Mouse (Mus musculus) spleen, adult 2 months (tissue): ENCODE measurements around the gene Kdm5b.

ENCODE experiments used
- CTCF ChIP-seq: fragments of 200-500 bp; IDR thresholded peaks from 2 replicates; pipeline ENCODE4 v1.5.1; 2011; ENCODE audit warnings: mild to moderate bottlenecking, inconsistent platforms; ENCODE audit not compliant: insufficient read depth, insufficient read length, insufficient replicate concordance; ENCODE audit errors: extremely low read depth
- POLR2A ChIP-seq: fragments of 200-500 bp; IDR thresholded peaks from 2 replicates; pipeline ENCODE4 v1.6.1; 2011; ENCODE audit warnings: low read depth, low read length, inconsistent platforms

- TF ChIP-seq POLR2A (no peak), CTCF (no peak)
Measured at GRCm38 (mm10) chr1:134671234-134672070, 111.5 kb downstream of the Kdm5b start.
